Mouse (Mus musculus) forebrain, postnatal 0 days (tissue): ENCODE data around the gene Ptpru. TPM values are rescaled to one million over a fixed set of nuclear protein-coding genes. Genes with fewer than 3 reads are reported as not detected.

ENCODE experiments used
- ATAC-seq: fragments of 200-750 bp; cut with Nextera tagmentation; 2 replicates; pipeline ENCODE4 v1.8.0; 2017; ENCODE audit warnings: mild to moderate bottlenecking, moderate library complexity
- DNase-seq: peaks from one replicate; pipeline ENCODE4 v3.0.0-alpha.2; 2015
- H3K27ac ChIP-seq: fragments of 300-500 bp; sonication (generic); 2 replicates; pipeline ENCODE4 v1.5.1; 2014; ENCODE audit warnings: low read depth, mild to moderate bottlenecking, antibody characterized with exemption, low read length, moderate library complexity, mixed read lengths
- H3K27me3 ChIP-seq: fragments of 300-500 bp; sonication (generic); 2 replicates; pipeline ENCODE4 v1.6.1; 2014; ENCODE audit warnings: mild to moderate bottlenecking, low read length, mixed read lengths; ENCODE audit not compliant: insufficient read depth
- H3K36me3 ChIP-seq: fragments of 300-500 bp; sonication (generic); 2 replicates; pipeline ENCODE4 v1.6.1; 2014; ENCODE audit warnings: mild to moderate bottlenecking, moderate library complexity; ENCODE audit not compliant: insufficient read depth
- H3K4me1 ChIP-seq: fragments of 300-500 bp; sonication (generic); 2 replicates; pipeline ENCODE4 v1.6.1; 2014; ENCODE audit warnings: antibody characterized with exemption; ENCODE audit not compliant: insufficient read depth
- H3K4me2 ChIP-seq: fragments of 300-500 bp; sonication (generic); 2 replicates; pipeline ENCODE4 v1.6.1; 2014; ENCODE audit warnings: low read depth, mild to moderate bottlenecking, moderate library complexity
- H3K4me3 ChIP-seq: fragments of 300-500 bp; sonication (generic); 2 replicates; pipeline ENCODE4 v1.5.1; 2014; ENCODE audit warnings: low read depth, low read length, mixed read lengths
- H3K9ac ChIP-seq: fragments of 300-500 bp; sonication (generic); 2 replicates; pipeline ENCODE4 v1.6.1; 2014; ENCODE audit warnings: mild to moderate bottlenecking
- H3K9me3 ChIP-seq: fragments of 300-500 bp; sonication (generic); 2 replicates; pipeline ENCODE4 v1.6.1; 2016; ENCODE audit warnings: low read length
- CTCF ChIP-seq: sonication (generic); IDR thresholded peaks from 2 replicates; pipeline ENCODE4 v1.5.1; 2016; ENCODE audit warnings: antibody characterized with exemption, control low read depth, low read depth
- WGBS: fragments of 180-500 bp; shearing (Covaris S2); extraction: QIAGEN DNeasy Blood & Tissue Kit; methylation state at CpG from one replicate; pipeline ENCODE4 v1.1.7; 2014; 5-methylcytosine and 5-hydroxymethylcytosine counted together
- polyA plus RNA-seq: library from polyadenylated mRNA; unstranded; fragments of >200 nt; fragmentation: Nextera tagmentation; extraction: Ambion mirVana; gene quantifications from 2 replicates; pipeline ENCODE4 v1.2.1, GENCODE M21; 2015
- total RNA-seq: library from RNA; depleted of rRNA; stranded (reverse); fragments of >200 nt; gene quantifications from 2 replicates; pipeline ENCODE4 v1.2.3, GENCODE M21; 2014; rRNA removed

Gene Ptpru
- total and polyA plus RNA-seq, 2 experiments from 2014 or later: 21.2 to 27.4 TPM

DNA sequence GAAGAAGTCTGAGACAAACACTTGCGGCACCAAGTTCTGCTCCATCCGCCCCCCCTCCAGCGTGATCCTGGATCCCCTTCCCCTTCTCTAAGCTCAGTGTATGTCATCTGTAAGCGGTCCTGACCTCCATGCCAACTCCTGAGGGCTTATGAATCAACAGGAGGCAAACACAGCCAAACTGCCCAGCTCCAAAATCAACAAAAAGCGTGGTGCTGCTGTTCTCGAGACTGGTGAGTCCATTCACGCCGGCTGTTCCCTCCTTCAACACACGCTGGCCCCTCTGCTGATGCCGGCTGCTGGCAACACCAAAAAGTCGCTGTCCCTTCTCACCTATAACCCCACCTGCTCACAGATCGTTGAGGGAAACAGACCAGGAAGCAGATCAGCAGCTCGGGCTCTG, 95.1 kb downstream of the Ptpru start:
- Histone ChIP-seq H3K27me3 (no peaks in the 10 kb centered on the region), H3K9me3 (no peaks in the 10 kb centered on the region), H3K9ac (no peak overlapping the region), H3K27ac (no peak overlapping the region), H3K4me2 (no peak overlapping the region), H3K4me3 (no peak overlapping the region), H3K36me3 (no peaks in the 10 kb centered on the region), H3K4me1 (no peaks in the 10 kb centered on the region)
- no peak for TF ChIP-seq CTCF
- ATAC-seq: no peak
- WGBS: 72% methylated on average over 13 of the region's 13 CpGs
- DNase-seq: no peak

DNA sequence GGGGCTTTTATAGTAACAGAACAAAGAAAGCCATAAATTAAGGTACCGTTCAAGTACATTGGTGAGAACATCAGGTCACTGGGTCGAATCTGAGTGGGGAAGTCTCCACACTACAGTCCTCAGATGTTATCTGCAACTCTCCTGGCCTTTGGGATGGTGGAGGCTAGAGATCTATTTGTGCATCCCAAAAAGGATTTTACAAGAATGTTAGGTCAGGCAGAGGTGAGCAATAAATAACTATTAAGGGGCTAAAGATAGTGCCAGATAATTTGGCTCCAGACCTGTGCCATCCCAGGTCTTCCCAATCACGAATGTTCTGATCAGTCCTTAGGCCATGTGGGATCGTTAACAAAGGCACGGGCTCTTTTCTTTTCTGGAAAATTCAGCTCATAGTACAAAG, 97.5 kb downstream of the Ptpru start:
- Histone ChIP-seq H3K4me1 (no peaks in the 10 kb centered on the region), H3K27ac (no peak overlapping the region), H3K27me3 (no peaks in the 10 kb centered on the region), H3K4me3 (no peak overlapping the region), H3K4me2 (no peak overlapping the region), H3K36me3 (no peaks in the 10 kb centered on the region), H3K9ac (no peak overlapping the region), H3K9me3 (no peaks in the 10 kb centered on the region)
- ATAC-seq: no peak
- TF ChIP-seq CTCF: no peak
- no peak for DNase-seq
- WGBS: 77% methylated on average over 5 of the region's 5 CpGs

DNA sequence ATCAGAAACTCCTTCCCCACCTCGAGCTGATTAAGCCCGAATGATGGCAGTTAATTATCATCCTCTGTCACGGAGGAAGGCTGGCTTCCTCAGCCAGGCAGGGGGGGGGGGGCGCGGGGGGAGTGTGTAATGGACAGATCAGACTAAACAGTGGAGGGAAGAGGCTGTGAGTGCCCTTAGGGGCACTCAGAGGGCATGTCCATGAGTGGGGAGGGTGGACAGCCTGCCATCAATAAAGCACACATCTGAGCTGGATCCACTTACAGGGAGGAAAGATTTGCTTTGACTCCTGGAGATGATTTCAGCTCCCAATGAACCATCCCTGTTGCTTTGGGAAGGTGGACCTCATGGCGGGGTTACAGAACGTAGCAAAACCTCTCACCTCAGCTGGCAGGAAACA, 109.5 kb downstream of the Ptpru start:
- no peak for ATAC-seq
- Histone ChIP-seq H3K36me3 (no peaks in the 10 kb centered on the region), H3K27me3 (no peaks in the 10 kb centered on the region), H3K27ac (no peak overlapping the region), H3K4me3 (no peak overlapping the region), H3K4me2 (no peak overlapping the region), H3K9ac (no peak overlapping the region), H3K4me1 (no peaks in the 10 kb centered on the region), H3K9me3 (no peaks in the 10 kb centered on the region)
- whole genome bisulfite sequencing: 52% methylated on average over 7 of the region's 7 CpGs
- no peak for TF ChIP-seq CTCF
- DNase-seq: no peak

DNA sequence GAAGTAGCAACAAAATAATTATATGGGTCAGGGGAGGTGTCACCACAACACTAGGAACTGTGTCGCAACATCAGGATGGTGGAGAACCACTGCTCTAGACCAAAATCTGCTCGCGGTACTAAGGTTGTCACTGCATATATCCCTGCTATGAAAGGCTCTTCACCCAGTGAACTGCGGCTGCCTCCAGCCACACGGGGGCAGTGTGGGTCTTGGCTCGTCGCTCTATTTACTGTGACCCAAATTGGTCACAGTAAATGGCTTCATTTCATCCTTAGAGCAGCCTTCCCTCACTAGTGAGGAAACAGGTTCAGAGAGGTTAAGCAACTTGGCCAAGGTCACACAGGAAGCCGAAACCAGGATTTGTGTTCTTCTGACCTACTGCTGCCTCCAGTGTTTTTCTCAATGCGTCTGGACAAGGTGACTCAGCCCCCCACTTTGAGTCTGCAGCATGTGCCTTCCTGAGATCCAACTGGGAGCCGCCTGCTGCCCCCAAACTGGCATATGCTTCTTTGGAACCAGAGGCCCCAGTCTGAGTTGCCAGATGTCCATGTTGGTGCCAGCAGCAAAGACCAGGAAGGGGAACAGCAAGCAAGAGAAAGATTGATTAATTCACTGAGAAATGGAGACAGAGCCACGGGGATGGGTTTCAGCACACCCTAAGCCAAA, 114.5 kb downstream of the Ptpru start:
- WGBS: 43% methylated on average over 11 of the region's 11 CpGs
- Histone ChIP-seq H3K36me3 (no peaks in the 10 kb centered on the region), H3K4me3 (no peak overlapping the region), H3K9me3 (no peaks in the 10 kb centered on the region), H3K9ac (no peak overlapping the region), H3K27me3 (no peaks in the 10 kb centered on the region), H3K4me2 (no peak overlapping the region), H3K4me1 (no peaks in the 10 kb centered on the region), H3K27ac (no peak overlapping the region)
- peak; percentile 65 for DNase-seq
- peak; percentile 63 for TF ChIP-seq CTCF
- ATAC-seq: no peak

DNA sequence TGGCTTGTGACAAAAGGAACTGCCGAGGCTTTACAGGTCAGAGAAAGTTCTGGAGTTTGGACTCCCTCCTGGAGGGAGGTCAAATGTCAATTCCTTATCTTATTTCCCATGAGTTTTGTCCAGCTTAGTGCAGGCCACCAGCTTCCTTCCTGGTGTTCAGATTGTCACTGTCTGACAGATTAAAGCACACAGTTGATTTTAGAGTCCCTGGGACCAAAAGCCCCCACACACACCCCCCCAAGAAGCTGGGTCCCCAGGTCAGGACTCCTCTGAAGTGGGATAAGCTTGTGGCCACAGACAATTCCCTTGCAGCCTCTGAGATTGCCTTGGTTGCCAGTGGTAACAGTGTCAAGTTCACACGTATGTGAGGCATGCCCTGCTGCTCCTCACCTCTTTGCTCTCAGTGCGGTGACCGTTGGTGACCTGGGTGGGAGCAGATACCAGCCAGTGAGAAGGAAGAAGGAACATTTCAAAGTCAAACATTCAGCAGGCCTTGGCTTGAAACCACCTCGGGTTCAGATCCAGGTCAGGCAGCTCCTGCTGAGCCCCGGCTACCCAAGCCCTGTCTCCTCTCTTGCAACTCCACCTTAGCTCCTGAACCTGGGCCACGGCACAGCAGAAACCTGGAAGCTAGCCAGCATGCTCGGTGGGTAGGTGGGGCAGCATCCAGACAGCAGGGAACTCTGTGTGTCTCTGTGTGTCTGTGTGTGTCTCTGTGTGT, 115.8 kb downstream of the Ptpru start:
- H3K9ac ChIP-seq: no peak overlapping the region
- no peak for ATAC-seq
- DNase-seq: no peak
- 54% methylated on average over 8 of the region's 8 CpGs for WGBS
- H3K4me2 ChIP-seq: no peak overlapping the region
- no peak overlapping the region for H3K4me3 ChIP-seq
- no peaks in the 10 kb centered on the region for H3K27me3 ChIP-seq
- no peaks in the 10 kb centered on the region for H3K4me1 ChIP-seq
- no peaks in the 10 kb centered on the region for H3K9me3 ChIP-seq
- no peak for TF ChIP-seq CTCF
- no peak overlapping the region for H3K27ac ChIP-seq
- no peaks in the 10 kb centered on the region for H3K36me3 ChIP-seq

DNA sequence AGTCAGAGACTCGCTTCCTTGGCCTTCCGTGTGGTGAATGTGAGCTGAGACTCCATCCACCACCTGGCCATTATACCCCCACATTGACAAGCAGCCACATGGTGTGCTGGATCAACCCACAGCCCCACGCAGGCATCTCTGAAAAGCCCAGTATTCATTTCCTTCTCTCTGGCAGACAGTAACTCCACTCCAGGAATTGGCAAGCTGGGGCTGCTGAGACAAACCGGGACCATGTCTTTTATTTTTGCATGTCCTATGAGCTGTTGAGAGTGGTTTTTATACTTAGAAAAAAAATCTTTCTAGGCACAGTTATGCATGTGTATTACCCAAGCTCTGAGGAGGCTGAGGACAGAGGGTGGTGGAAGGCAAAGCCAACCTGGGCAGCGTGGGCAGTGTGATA, 118.9 kb downstream of the Ptpru start:
- ATAC-seq (peak; percentile 42; the same call in 1 of the 2 replicates), DNase-seq (peak; percentile 24)
- Histone ChIP-seq H3K9me3 (no peaks in the 10 kb centered on the region), H3K9ac (no peak overlapping the region), H3K4me1 (no peaks in the 10 kb centered on the region), H3K4me3 (no peak overlapping the region), H3K27me3 (no peaks in the 10 kb centered on the region), H3K4me2 (no peak overlapping the region), H3K27ac (no peak overlapping the region), H3K36me3 (no peaks in the 10 kb centered on the region)
- no peak for TF ChIP-seq CTCF
- 45% methylated on average over 5 of the region's 5 CpGs for WGBS

Other genes with a start within 250 kb of the Ptpru start
- 20.3 and 22.2 TPM in 2 replicates for gene Mecr, start 5.2 kb upstream of the Ptpru start, total RNA-seq
- gene Mecr, start 5.2 kb upstream of the Ptpru start, polyA plus RNA-seq: 31.8 and 32.1 TPM in 2 replicates
- gene Srsf4, start 35.3 kb upstream of the Ptpru start, total RNA-seq: 28.2 and 49.4 TPM in 2 replicates
- 81.3 and 99.7 TPM in 2 replicates for gene Srsf4, start 35.3 kb upstream of the Ptpru start, polyA plus RNA-seq
- 2.5 and 2.7 TPM in 2 replicates for gene Tmem200b, start 83.5 kb upstream of the Ptpru start, total RNA-seq
- gene Tmem200b, start 83.5 kb upstream of the Ptpru start, polyA plus RNA-seq: 0.26 and 0.33 TPM in 2 replicates
- 0.14 TPM in 1 of 2 replicates, not detected in the other for gene Gm10300, start 236.4 kb upstream of the Ptpru start, total RNA-seq
- gene Gm10300, start 236.4 kb upstream of the Ptpru start, polyA plus RNA-seq: not detected in 2 replicates
- gene Epb41, start 237.0 kb upstream of the Ptpru start, total RNA-seq: 65.0 and 68.3 TPM in 2 replicates
- gene Epb41, start 237.0 kb upstream of the Ptpru start, polyA plus RNA-seq: 32.4 and 36.5 TPM in 2 replicates